Mouse (Mus musculus) embryonic stem cell, embryonic (primary cell): ENCODE data around the gene Limch1.

ENCODE experiments used
- CTCF ChIA-PET, 4 experiments: fragments of 300-600 bp in 2 of 4; fragments of 350-600 bp in 2 of 4; sonication (Branson Sonifier 250); formaldehyde crosslinking; loops; one replicate each; lab custom pipeline; 2022; ENCODE audit warnings: inconsistent platforms in 2 of 4; lab: Charles Lee
- POLR2A ChIA-PET, 4 experiments: fragments of 300-600 bp in 2 of 4; fragments of 350-600 bp in 2 of 4; sonication (Branson Sonifier 250); formaldehyde crosslinking; loops; one replicate each; lab custom pipeline; 2022; ENCODE audit warnings: antibody characterized with exemption in 4 of 4, inconsistent platforms in 1 of 4; lab: Charles Lee

The Limch1 gene

GRCm38 (mm10) chr5:67093991-67094390, 348.4 kb downstream of the Limch1 start:
- ChIA-PET POLR2A (no interaction called here), CTCF (no interaction called here)

GRCm38 (mm10) chr5:67095153-67095552, 349.5 kb downstream of the Limch1 start:
- POLR2A ChIA-PET = interaction anchor here in 1 of 4 experiments (0.6 to 1.3 kb wide), 2 partner anchors 11 to 60 kb away, joined by 3 to 4 read pairs; no protein-coding TSS in a partner anchor
- CTCF ChIA-PET = interaction anchor here in 1 of 4 experiments (0.6 kb wide), 1 partner anchor 435 kb away, joined by 3 read pairs; no protein-coding TSS in a partner anchor

GRCm38 (mm10) chr5:67095651-67096377, 350.2 kb downstream of the Limch1 start:
- CTCF ChIA-PET = interaction anchor here in 1 of 4 experiments (0.6 kb wide), 1 partner anchor 435 kb away, joined by 3 read pairs; no protein-coding TSS in a partner anchor

DNA sequence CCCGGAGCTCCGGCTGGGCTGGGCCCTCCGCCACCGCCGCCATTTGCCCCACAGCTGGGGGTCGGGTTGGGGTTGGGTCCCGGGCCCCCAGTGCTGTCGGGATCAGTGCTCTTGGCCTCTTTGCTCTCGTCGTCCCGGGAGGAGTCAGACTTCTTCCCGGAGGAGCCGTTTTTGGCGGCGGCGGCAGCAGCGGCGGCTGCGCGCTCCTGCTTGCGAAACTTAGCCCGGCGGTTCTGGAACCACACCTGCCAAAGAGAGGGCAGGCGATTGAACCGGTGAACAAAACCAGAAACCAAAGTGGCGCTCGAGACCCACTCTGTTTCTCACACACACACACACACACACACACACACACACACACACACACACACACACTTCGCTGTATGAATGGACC, 350.7 kb downstream of the Limch1 start:
- POLR2A ChIA-PET = no interaction called here
- CTCF ChIA-PET = no interaction called here

More at GRCm38 (mm10) chr5:67095651-67096377, 350.2 kb downstream of the Limch1 start:
- POLR2A ChIA-PET = interaction anchor here in 1 of 4 experiments (0.6 to 1.3 kb wide), 2 partner anchors 12 to 60 kb away, joined by 3 to 4 read pairs; no protein-coding TSS in a partner anchor

GRCm38 (mm10) chr5:67097106-67098050, 351.8 kb downstream of the Limch1 start:
- ChIA-PET CTCF (interaction anchor here in 1 of 4 experiments (0.6 kb wide), 1 partner anchor 53 kb away, joined by 3 read pairs; no protein-coding TSS in a partner anchor), POLR2A (interaction anchor here in 1 of 4 experiments (1.2 to 1.5 kb wide), 2 partner anchors 119 to 421 kb away, joined by 3 to 6 read pairs; partner anchors contain the start of gene Uchl1)

- ChIA-PET CTCF (interaction anchor here in 1 of 4 experiments (1.9 kb wide), 1 partner anchor 50 kb away, joined by 8 read pairs; no protein-coding TSS in a partner anchor), POLR2A (interaction anchor here in 1 of 4 experiments (1.2 to 2.0 kb wide), 3 partner anchors 10 to 422 kb away, joined by 3 to 8 read pairs (median 6); partner anchors contain the start of gene Uchl1)
Measured at GRCm38 (mm10) chr5:67098051-67098732, 352.6 kb downstream of the Limch1 start.

DNA sequence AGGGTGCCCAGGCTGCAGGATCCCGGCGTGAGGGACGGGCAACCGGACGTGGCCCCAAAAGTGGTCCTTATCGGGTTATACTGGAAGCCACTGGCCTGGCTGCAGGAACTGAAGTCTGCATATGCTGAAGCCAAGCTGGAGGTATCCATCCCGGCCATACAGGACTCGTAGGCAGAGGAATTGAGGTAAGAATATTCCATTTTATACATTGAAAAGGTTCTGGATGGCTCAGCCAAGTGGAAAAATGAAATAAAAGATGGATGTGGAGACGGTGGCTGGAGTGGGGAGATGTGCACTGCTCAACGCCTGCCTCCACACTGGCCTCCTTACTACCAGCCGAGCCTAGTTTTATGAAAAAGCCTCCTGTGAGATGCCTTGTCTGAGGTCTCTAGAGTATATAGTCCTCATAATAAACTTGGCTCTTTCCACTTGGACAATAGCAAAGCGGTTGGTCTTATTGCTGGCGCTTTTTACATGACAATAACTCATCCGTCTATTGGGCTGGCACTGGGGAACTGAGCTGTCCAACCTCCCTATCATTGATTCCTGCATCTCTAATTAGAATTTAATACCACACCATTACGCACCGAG, 353.2 kb downstream of the Limch1 start, which contains the start of gene Phox2b:
TSS of gene Phox2b (minus strand) at position 569 of the 591 bp plus-strand sequence.
- POLR2A ChIA-PET = interaction anchor here in 3 of 4 experiments (0.5 to 2.0 kb wide), 5 partner anchors 10 to 423 kb away, joined by 3 to 8 read pairs (median 5); partner anchors contain the start of gene Uchl1 (in 1 of the 3)
- CTCF ChIA-PET = interaction anchor here in 1 of 4 experiments (1.9 kb wide), 1 partner anchor 51 kb away, joined by 8 read pairs; no protein-coding TSS in a partner anchor

DNA sequence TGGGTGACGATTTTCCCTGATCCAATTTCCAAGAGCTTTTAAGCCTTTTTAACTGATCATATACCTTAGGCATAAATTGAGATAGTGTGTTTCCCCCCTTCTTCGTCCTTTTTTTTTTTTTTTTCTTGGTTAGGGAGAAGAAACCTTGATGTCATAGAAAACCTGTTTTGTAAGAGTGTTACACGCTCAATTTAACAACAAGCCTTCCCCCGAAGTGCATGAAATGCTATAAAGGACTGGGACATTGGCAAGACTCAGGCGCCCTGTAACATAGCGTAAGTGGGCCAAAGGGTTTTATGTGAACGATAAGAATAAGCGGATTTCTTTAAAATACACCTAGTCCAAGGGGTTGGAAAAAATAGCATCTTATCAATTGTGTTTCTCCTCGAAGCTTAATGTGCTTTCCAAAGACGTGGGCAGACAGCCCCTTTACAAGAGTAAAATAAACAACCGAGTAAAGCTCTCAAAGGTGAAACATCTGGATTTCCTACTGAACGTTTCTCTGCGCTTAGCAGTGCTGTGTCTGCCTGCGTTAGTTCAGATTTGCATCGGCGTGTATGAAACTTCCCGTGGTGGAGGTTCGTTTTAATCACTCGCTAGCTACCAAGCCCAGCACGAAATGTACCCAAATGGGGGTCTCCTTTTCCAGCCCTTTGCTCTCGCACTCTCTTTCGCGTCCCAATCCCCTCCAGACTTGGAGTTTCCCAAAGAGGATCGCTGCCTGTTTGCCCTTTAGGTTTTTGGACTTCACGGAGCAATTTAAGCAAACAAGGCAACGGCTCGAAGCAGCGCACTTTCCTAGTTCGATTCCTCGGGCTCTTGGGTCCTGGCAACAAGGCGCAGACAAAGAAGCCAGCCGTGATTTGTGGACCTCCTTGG, 354.0 kb downstream of the Limch1 start:
- ChIA-PET POLR2A (interaction anchor here in 3 of 4 experiments (0.5 to 2.0 kb wide), 5 partner anchors 9 to 423 kb away, joined by 3 to 8 read pairs (median 5); partner anchors contain the start of gene Uchl1 (in 1 of the 3)), CTCF (interaction anchor here in 1 of 4 experiments (1.9 kb wide), 1 partner anchor 52 kb away, joined by 8 read pairs; no protein-coding TSS in a partner anchor)

- ChIA-PET CTCF (interaction anchor here in 3 of 4 experiments (0.6 to 1.8 kb wide), 4 partner anchors 52 to 83 kb away, joined by 3 to 7 read pairs (median 5); no protein-coding TSS in a partner anchor), POLR2A (interaction anchor here in 1 of 4 experiments (0.6 to 0.9 kb wide), 4 partner anchors 9 to 382 kb away, joined by 3 to 8 read pairs (median 3); no protein-coding TSS in a partner anchor)
Measured at GRCm38 (mm10) chr5:67100564-67101394, 355.2 kb downstream of the Limch1 start.

DNA sequence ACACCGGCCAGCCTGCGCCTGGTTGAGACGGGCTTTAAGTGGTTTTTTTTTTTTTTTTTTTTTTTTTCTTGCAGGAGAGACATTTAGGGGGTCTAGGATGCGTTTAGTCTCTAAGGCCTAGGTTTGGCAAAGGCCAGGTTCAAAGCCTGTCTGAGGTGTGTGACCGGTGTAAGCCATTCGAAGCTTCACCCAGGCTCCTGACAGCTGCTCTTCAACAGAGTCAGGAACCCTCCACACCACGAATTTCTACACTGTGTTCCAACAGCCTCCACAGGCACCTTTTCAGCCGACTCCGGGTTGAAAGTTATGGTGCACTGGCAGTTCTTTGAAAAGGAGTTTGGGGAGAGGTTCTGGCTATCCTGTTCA, 355.8 kb downstream of the Limch1 start:
- ChIA-PET POLR2A (interaction anchor here in 1 of 4 experiments (0.6 to 0.9 kb wide), 4 partner anchors 9 to 381 kb away, joined by 3 to 8 read pairs (median 3); no protein-coding TSS in a partner anchor), CTCF (interaction anchor here (0.6 to 1.8 kb wide), 5 partner anchors 14 to 121 kb away, joined by 3 to 8 read pairs (median 7); no protein-coding TSS in a partner anchor)

GRCm38 (mm10) chr5:67101793-67102600, 356.4 kb downstream of the Limch1 start:
- POLR2A ChIA-PET = interaction anchor here in 1 of 4 experiments (0.6 to 0.7 kb wide), 3 partner anchors 14 to 380 kb away, joined by 3 to 8 read pairs (median 3); no protein-coding TSS in a partner anchor
- CTCF ChIA-PET = interaction anchor here (0.6 to 1.8 kb wide), 5 partner anchors 14 to 120 kb away, joined by 3 to 8 read pairs (median 7); no protein-coding TSS in a partner anchor

GRCm38 (mm10) chr5:67103016-67103415, 357.4 kb downstream of the Limch1 start:
- ChIA-PET POLR2A (no interaction called here), CTCF (no interaction called here)

DNA sequence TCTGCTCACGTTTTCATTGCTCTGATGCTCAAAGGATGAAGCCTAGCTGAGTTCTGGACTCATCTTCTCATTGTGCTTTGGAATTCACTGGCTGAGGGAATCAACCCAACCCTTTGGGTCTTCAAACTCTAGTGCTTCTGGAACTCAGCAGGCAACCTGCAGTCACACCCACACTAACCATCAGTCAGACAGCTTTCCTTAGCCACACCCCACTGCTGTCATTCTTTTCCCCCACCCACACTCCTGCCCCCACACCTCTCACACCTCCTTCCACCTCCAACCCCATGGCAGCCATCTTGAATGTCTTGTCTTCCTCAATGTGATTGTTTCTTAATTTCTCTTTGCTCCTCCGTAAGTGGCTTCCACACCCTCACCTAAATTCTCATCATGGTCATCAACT, 360.6 kb downstream of the Limch1 start:
- ChIA-PET POLR2A (interaction anchor here in 1 of 4 experiments (0.5 kb wide), 1 partner anchor 769 kb away, joined by 4 read pairs; no protein-coding TSS in a partner anchor), CTCF (interaction anchor here in 1 of 4 experiments (0.5 kb wide), 1 partner anchor 123 kb away, joined by 15 read pairs; no protein-coding TSS in a partner anchor)
